Mouse (Mus musculus): ENCODE measurements at regions not wholly inside any gene's neighbourhood (a gene's known extent, or its start where the extent isn't known, plus 50 kb on each side); places are given as distances from the start of the nearest gene placed in this dataset.
A peak's percentile ranks its signal among the peaks of the same experiment; 100 is the strongest.

- no peak overlapping the region for H3K27ac ChIP-seq (ENCODE audit: insufficient read depth, low read length)
- no peaks in the 10 kb centered on the region for H3K9me3 ChIP-seq (replicated peaks; ENCODE audit: control insufficient read depth, insufficient read depth, low read length, poor library complexity, severe bottlenecking)
- TF ChIP-seq EP300 (IDR thresholded peaks at IDR 0.05; ENCODE audit: insufficient read depth, low read depth, low read length) (no peak), CTCF (IDR thresholded peaks at IDR 0.05; ENCODE audit: low read depth, low read length) (no peak), POLR2A (IDR thresholded peaks at IDR 0.05; ENCODE audit: insufficient read depth, low read length) (no peak)
- no peak overlapping the region for H3K9ac ChIP-seq (ENCODE audit: low read depth, poor library complexity, severe bottlenecking)
- no peak overlapping the region for H3K4me3 ChIP-seq (ENCODE audit: low read depth, low read length)
- H3K27me3 ChIP-seq (ENCODE audit: control insufficient read depth, insufficient read depth, low read length, poor library complexity, severe bottlenecking), result no peaks in the 10 kb centered on the region
- H3K4me1 ChIP-seq (ENCODE audit: control insufficient read depth, insufficient read depth, low read length), result peaks cover 6% of the 10 kb centered on the region
- no peaks in the 10 kb centered on the region for H3K36me3 ChIP-seq (ENCODE audit: control insufficient read depth, insufficient read depth, low read length, poor library complexity, severe bottlenecking)
These were observed 75.9 kb upstream of the Marcks start for GRCm38 (mm10) chr10:37214656-37215055.

- TF ChIP-seq EP300 (IDR thresholded peaks at IDR 0.05; ENCODE audit: insufficient read depth, low read depth, low read length) (no peak), POLR2A (IDR thresholded peaks at IDR 0.05; ENCODE audit: insufficient read depth, low read length) (no peak)
- peak overlapping the region; percentile 89 for H3K27ac ChIP-seq (ENCODE audit: insufficient read depth, low read length)
- H3K36me3 ChIP-seq (ENCODE audit: control insufficient read depth, insufficient read depth, low read length, poor library complexity, severe bottlenecking), result no peaks in the 10 kb centered on the region
- no peak overlapping the region for H3K4me3 ChIP-seq (ENCODE audit: low read depth, low read length)
- H3K9me3 ChIP-seq (replicated peaks; ENCODE audit: control insufficient read depth, insufficient read depth, low read length, poor library complexity, severe bottlenecking), result no peaks in the 10 kb centered on the region
- no peaks in the 10 kb centered on the region for H3K4me1 ChIP-seq (ENCODE audit: control insufficient read depth, insufficient read depth, low read length)
- H3K27me3 ChIP-seq (ENCODE audit: control insufficient read depth, insufficient read depth, low read length, poor library complexity, severe bottlenecking), result no peaks in the 10 kb centered on the region
- no peak overlapping the region for H3K9ac ChIP-seq (ENCODE audit: low read depth, poor library complexity, severe bottlenecking)
These were observed 73.8 kb upstream of the Marcks start for GRCm38 (mm10) chr10:37212350-37213035.

- Histone ChIP-seq H3K27me3 (ENCODE audit: control insufficient read depth, insufficient read depth, low read length, poor library complexity, severe bottlenecking) (no peaks in the 10 kb centered on the region), H3K4me3 (ENCODE audit: low read depth, low read length) (no peak overlapping the region), H3K27ac (ENCODE audit: insufficient read depth, low read length) (no peak overlapping the region), H3K9ac (ENCODE audit: low read depth, poor library complexity, severe bottlenecking) (no peak overlapping the region), H3K9me3 (replicated peaks; ENCODE audit: control insufficient read depth, insufficient read depth, low read length, poor library complexity, severe bottlenecking) (no peaks in the 10 kb centered on the region), H3K36me3 (ENCODE audit: control insufficient read depth, insufficient read depth, low read length, poor library complexity, severe bottlenecking) (no peaks in the 10 kb centered on the region), H3K4me1 (ENCODE audit: control insufficient read depth, insufficient read depth, low read length) (no peaks in the 10 kb centered on the region)
- TF ChIP-seq EP300 (IDR thresholded peaks at IDR 0.05; ENCODE audit: insufficient read depth, low read depth, low read length), result no peak
- no peak for TF ChIP-seq POLR2A (IDR thresholded peaks at IDR 0.05; ENCODE audit: insufficient read depth, low read length)
- no peak for TF ChIP-seq CTCF (IDR thresholded peaks at IDR 0.05; ENCODE audit: low read depth, low read length)
These were observed 72.6 kb upstream of the Marcks start for GRCm38 (mm10) chr10:37211305-37211704.

GRCm38 (mm10) chr10:37210223-37210622, 71.5 kb upstream of the Marcks start:
- H3K36me3 ChIP-seq (ENCODE audit: control insufficient read depth, insufficient read depth, low read length, poor library complexity, severe bottlenecking), result no peaks in the 10 kb centered on the region

GRCm38 (mm10) chr10:37206986-37207385, 68.3 kb upstream of the Marcks start:
- H3K9me3 ChIP-seq (replicated peaks; ENCODE audit: control insufficient read depth, insufficient read depth, low read length, poor library complexity, severe bottlenecking), result no peaks in the 10 kb centered on the region
- TF ChIP-seq CTCF (IDR thresholded peaks at IDR 0.05; ENCODE audit: low read depth, low read length) (no peak), POLR2A (IDR thresholded peaks at IDR 0.05; ENCODE audit: insufficient read depth, low read length) (no peak), EP300 (IDR thresholded peaks at IDR 0.05; ENCODE audit: insufficient read depth, low read depth, low read length) (no peak)
- no peak overlapping the region for H3K27ac ChIP-seq (ENCODE audit: insufficient read depth, low read length)
- H3K36me3 ChIP-seq (ENCODE audit: control insufficient read depth, insufficient read depth, low read length, poor library complexity, severe bottlenecking), result no peaks in the 10 kb centered on the region
- no peaks in the 10 kb centered on the region for H3K27me3 ChIP-seq (ENCODE audit: control insufficient read depth, insufficient read depth, low read length, poor library complexity, severe bottlenecking)
- H3K4me3 ChIP-seq (ENCODE audit: low read depth, low read length), result no peak overlapping the region
- no peak overlapping the region for H3K9ac ChIP-seq (ENCODE audit: low read depth, poor library complexity, severe bottlenecking)
- H3K4me1 ChIP-seq (ENCODE audit: control insufficient read depth, insufficient read depth, low read length), result no peaks in the 10 kb centered on the region

More at GRCm38 (mm10) chr10:37210223-37210622, 71.5 kb upstream of the Marcks start:
- no peaks in the 10 kb centered on the region for H3K9me3 ChIP-seq (replicated peaks; ENCODE audit: control insufficient read depth, insufficient read depth, low read length, poor library complexity, severe bottlenecking)
- H3K27ac ChIP-seq (ENCODE audit: insufficient read depth, low read length), result no peak overlapping the region
- no peak overlapping the region for H3K4me3 ChIP-seq (ENCODE audit: low read depth, low read length)
- H3K27me3 ChIP-seq (ENCODE audit: control insufficient read depth, insufficient read depth, low read length, poor library complexity, severe bottlenecking), result no peaks in the 10 kb centered on the region
- TF ChIP-seq EP300 (IDR thresholded peaks at IDR 0.05; ENCODE audit: insufficient read depth, low read depth, low read length) (no peak), POLR2A (IDR thresholded peaks at IDR 0.05; ENCODE audit: insufficient read depth, low read length) (no peak), CTCF (IDR thresholded peaks at IDR 0.05; ENCODE audit: low read depth, low read length) (no peak)
- no peak overlapping the region for H3K9ac ChIP-seq (ENCODE audit: low read depth, poor library complexity, severe bottlenecking)
- no peaks in the 10 kb centered on the region for H3K4me1 ChIP-seq (ENCODE audit: control insufficient read depth, insufficient read depth, low read length)

- H3K9ac ChIP-seq (ENCODE audit: low read depth, poor library complexity, severe bottlenecking), result no peak overlapping the region
These were observed 67.8 kb upstream of the Marcks start for GRCm38 (mm10) chr10:37206546-37206945.

More at GRCm38 (mm10) chr10:37206546-37206945, 67.8 kb upstream of the Marcks start:
- H3K27ac ChIP-seq (ENCODE audit: insufficient read depth, low read length), result no peak overlapping the region
- H3K4me3 ChIP-seq (ENCODE audit: low read depth, low read length), result no peak overlapping the region
- no peaks in the 10 kb centered on the region for H3K4me1 ChIP-seq (ENCODE audit: control insufficient read depth, insufficient read depth, low read length)
- no peaks in the 10 kb centered on the region for H3K27me3 ChIP-seq (ENCODE audit: control insufficient read depth, insufficient read depth, low read length, poor library complexity, severe bottlenecking)
- no peaks in the 10 kb centered on the region for H3K36me3 ChIP-seq (ENCODE audit: control insufficient read depth, insufficient read depth, low read length, poor library complexity, severe bottlenecking)
- no peaks in the 10 kb centered on the region for H3K9me3 ChIP-seq (replicated peaks; ENCODE audit: control insufficient read depth, insufficient read depth, low read length, poor library complexity, severe bottlenecking)
- TF ChIP-seq EP300 (IDR thresholded peaks at IDR 0.05; ENCODE audit: insufficient read depth, low read depth, low read length) (no peak), CTCF (IDR thresholded peaks at IDR 0.05; ENCODE audit: low read depth, low read length) (no peak), POLR2A (IDR thresholded peaks at IDR 0.05; ENCODE audit: insufficient read depth, low read length) (no peak)

Data from ES-Bruce4 (cell line).